Mouse (Mus musculus) heart, postnatal 0 days (tissue): Measurements from ENCODE around the gene Kdm4b. TPM values are rescaled to one million over a fixed set of nuclear protein-coding genes. Genes with fewer than 3 reads are reported as not detected.

Source experiments
- ATAC-seq: fragments of 200-750 bp; cut with Nextera tagmentation; 2 replicates; pipeline ENCODE4 v1.8.0; 2017; ENCODE audit warnings: low read depth, moderate number of reproducible peaks, moderate library complexity; ENCODE audit not compliant: insufficient read depth
- DNase-seq: peaks from one replicate; pipeline ENCODE4 v3.0.0-alpha.2; 2016; ENCODE audit warnings: low spot score
- H3K27ac ChIP-seq: fragments of 300-500 bp; sonication (generic); 2 replicates; pipeline ENCODE4 v1.5.1; 2014; ENCODE audit warnings: low read depth, mild to moderate bottlenecking
- H3K27me3 ChIP-seq: fragments of 300-500 bp; sonication (generic); 2 replicates; pipeline ENCODE4 v1.6.1; 2014; ENCODE audit warnings: low read length, mixed read lengths; ENCODE audit not compliant: control insufficient read depth, insufficient read depth
- H3K36me3 ChIP-seq: fragments of 300-500 bp; sonication (generic); replicated peaks from 2 replicates; pipeline ENCODE4 v1.6.1; 2014; ENCODE audit warnings: low read length, mixed read lengths; ENCODE audit not compliant: control insufficient read depth, insufficient read depth
- H3K4me1 ChIP-seq: fragments of 300-500 bp; sonication (generic); 2 replicates; pipeline ENCODE4 v1.6.1; 2014; ENCODE audit warnings: antibody characterized with exemption; ENCODE audit not compliant: control insufficient read depth, insufficient read depth
- H3K4me2 ChIP-seq: fragments of 300-500 bp; sonication (generic); 2 replicates; pipeline ENCODE4 v1.6.1; 2014; ENCODE audit warnings: low read depth, mild to moderate bottlenecking, low read length, moderate library complexity
- H3K4me3 ChIP-seq: fragments of 300-500 bp; sonication (generic); 2 replicates; pipeline ENCODE4 v1.5.1; 2014; ENCODE audit warnings: low read depth, low read length
- H3K9ac ChIP-seq: fragments of 300-500 bp; sonication (generic); replicated peaks from 2 replicates; pipeline ENCODE4 v1.6.1; 2014; ENCODE audit warnings: low read depth, low read length, mixed read lengths
- H3K9me3 ChIP-seq: fragments of 300-500 bp; sonication (generic); replicated peaks from 2 replicates; pipeline ENCODE4 v1.6.1; 2016; ENCODE audit warnings: low read length; ENCODE audit not compliant: control insufficient read depth
- CTCF ChIP-seq: IDR thresholded peaks from 2 replicates; pipeline ENCODE4 v1.5.1; 2016; ENCODE audit warnings: antibody characterized with exemption, control low read depth, low read depth
- EP300 ChIP-seq: IDR thresholded peaks from 2 replicates; pipeline ENCODE4 v1.6.1; 2016; ENCODE audit warnings: antibody characterized with exemption, low read depth
- WGBS: fragments of 180-500 bp; shearing (Covaris S2); extraction: QIAGEN DNeasy Blood & Tissue Kit; methylation state at CpG from one replicate; pipeline ENCODE4 v1.1.7; 2014; 5-methylcytosine and 5-hydroxymethylcytosine counted together
- polyA plus RNA-seq: library from polyadenylated mRNA; unstranded; fragments of >200 nt; fragmentation: Nextera tagmentation; extraction: Ambion mirVana; gene quantifications from 2 replicates; pipeline ENCODE4 v1.2.1, GENCODE M21; 2015
- total RNA-seq: library from RNA; depleted of rRNA; stranded (reverse); fragments of >200 nt; gene quantifications from 2 replicates; pipeline ENCODE4 v1.2.3, GENCODE M21; 2014; ENCODE audit warnings: low replicate concordance

The Kdm4b gene
- total and polyA plus RNA-seq, 2 experiments from 2014 or later: 17.7 to 61.8 TPM

GRCm38 (mm10) chr17:56424726-56425583, 99.1 kb downstream of the Kdm4b start:
- no peaks in the 10 kb centered on the region for H3K27me3 ChIP-seq
- peak overlapping the region; percentile 34; the same call in 1 of the 2 replicates for H3K9ac ChIP-seq
- peaks cover 54% of the 10 kb centered on the region for H3K36me3 ChIP-seq
- whole genome bisulfite sequencing: 25% methylated on average over 59 of the region's 77 CpGs
- ATAC-seq (peak; percentile 49), DNase-seq (no peak)
- peaks cover 5% of the 10 kb centered on the region; the same call in 1 of the 2 replicates for H3K4me1 ChIP-seq
- no peaks in the 10 kb centered on the region for H3K9me3 ChIP-seq
- no peak overlapping the region for H3K27ac ChIP-seq
- TF ChIP-seq CTCF (no peak), EP300 (no peak)
- H3K4me3 ChIP-seq: peak overlapping the region; percentile 49
- H3K4me2 ChIP-seq: peak overlapping the region; percentile 88

DNA sequence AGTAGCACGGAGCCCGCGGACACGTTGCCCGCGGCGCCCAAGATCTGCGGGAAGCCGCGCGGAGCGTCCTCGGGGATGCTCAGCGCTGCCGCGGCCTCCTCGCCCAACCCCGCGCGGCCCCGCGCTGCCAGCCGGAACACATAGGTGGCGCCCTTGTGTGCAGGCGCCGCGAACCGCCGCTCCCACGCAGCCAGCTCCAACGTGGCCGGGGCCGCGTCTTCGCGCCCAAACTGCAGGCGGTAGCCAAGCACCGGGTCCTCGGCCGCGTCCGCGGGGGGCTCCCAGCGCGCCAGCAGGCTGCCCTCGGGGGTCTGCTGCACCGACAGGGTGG, 99.7 kb downstream of the Kdm4b start:
- Histone ChIP-seq H3K27me3 (no peaks in the 10 kb centered on the region), H3K9ac (peak overlapping the region; percentile 34; the same call in 1 of the 2 replicates), H3K4me3 (peak overlapping the region; percentile 49), H3K4me2 (peak overlapping the region; percentile 88), H3K36me3 (peaks cover 49% of the 10 kb centered on the region), H3K9me3 (no peaks in the 10 kb centered on the region), H3K27ac (no peak overlapping the region), H3K4me1 (peaks cover 5% of the 10 kb centered on the region; the same call in 1 of the 2 replicates)
- 4% methylated on average over 27 of the region's 47 CpGs for WGBS
- TF ChIP-seq CTCF (peak; percentile 60), EP300 (no peak)
- ATAC-seq (peak; percentile 83), DNase-seq (peak; percentile 58)

DNA sequence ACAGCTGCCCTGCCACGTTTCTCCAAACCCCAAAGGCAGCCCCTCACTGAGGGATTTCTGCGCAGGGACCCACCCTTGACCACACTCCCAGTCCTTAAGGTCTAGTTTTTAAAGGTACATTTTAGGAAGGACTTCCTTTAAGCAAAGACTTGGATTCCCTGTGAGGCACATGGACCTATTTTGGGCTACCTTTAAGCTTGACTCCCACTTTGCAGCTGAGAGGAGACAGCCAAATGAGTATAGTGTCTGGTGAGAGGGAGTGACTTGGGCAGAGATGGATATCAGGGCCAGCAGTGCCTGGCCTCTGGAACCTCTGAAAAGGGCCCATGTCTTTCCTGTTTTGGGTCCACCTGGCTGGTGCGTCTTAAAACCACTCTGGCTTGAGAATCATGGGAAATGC, 100.1 kb downstream of the Kdm4b start:
- Histone ChIP-seq H3K4me1 (peaks cover 5% of the 10 kb centered on the region; the same call in 1 of the 2 replicates), H3K27me3 (no peaks in the 10 kb centered on the region), H3K36me3 (peaks cover 45% of the 10 kb centered on the region), H3K4me2 (peak overlapping the region; percentile 88), H3K4me3 (peak overlapping the region; percentile 49), H3K9ac (peak overlapping the region; percentile 21; the same call in 1 of the 2 replicates), H3K27ac (no peak overlapping the region), H3K9me3 (no peaks in the 10 kb centered on the region)
- no peak for ATAC-seq
- TF ChIP-seq CTCF: no peak
- TF ChIP-seq EP300: no peak
- DNase-seq: no peak
- WGBS: 52% methylated on average over 3 of the region's 3 CpGs

DNA sequence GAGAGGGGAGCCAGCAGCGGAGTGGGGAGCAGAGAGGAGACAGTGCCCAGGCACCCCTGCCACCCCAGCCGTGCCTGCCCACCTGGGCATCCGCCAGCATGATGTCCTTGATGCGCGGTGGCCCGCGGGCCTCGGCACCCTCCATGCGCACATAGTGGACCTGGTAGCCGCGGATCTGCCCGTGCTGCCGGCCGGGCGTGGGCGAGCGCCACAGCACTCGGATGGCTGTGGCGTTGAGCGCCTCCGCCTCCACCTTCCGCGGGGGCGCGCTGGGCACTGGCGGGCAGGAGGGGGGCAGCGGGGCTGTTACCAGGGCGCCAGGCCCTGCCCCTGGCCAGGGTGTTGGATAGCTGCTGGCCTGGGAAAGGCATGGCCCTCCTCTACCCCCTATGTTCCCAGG, 102.0 kb downstream of the Kdm4b start:
- Histone ChIP-seq H3K36me3 (peaks cover 38% of the 10 kb centered on the region), H3K27ac (no peak overlapping the region), H3K27me3 (no peaks in the 10 kb centered on the region), H3K4me1 (peaks cover 5% of the 10 kb centered on the region; the same call in 1 of the 2 replicates), H3K4me3 (no peak overlapping the region), H3K4me2 (no peak overlapping the region), H3K9ac (no peak overlapping the region), H3K9me3 (no peaks in the 10 kb centered on the region)
- 78% methylated on average over 28 of the region's 28 CpGs for WGBS
- DNase-seq (no peak), ATAC-seq (no peak)
- no peak for TF ChIP-seq CTCF
- TF ChIP-seq EP300: no peak

- no peak overlapping the region; the same call in 1 of the 2 replicates for H3K27ac ChIP-seq
- H3K36me3 ChIP-seq: peaks cover 53% of the 10 kb centered on the region
- no peak overlapping the region for H3K4me2 ChIP-seq
- 86% methylated on average over 3 of the region's 3 CpGs for WGBS
- H3K9me3 ChIP-seq: 0 out of 2 replicates have a peak, but pooled peaks cover 3% of the 10 kb centered on the region
- H3K27me3 ChIP-seq: no peaks in the 10 kb centered on the region
- H3K4me3 ChIP-seq: no peak overlapping the region
- TF ChIP-seq CTCF (no peak), EP300 (no peak)
- H3K4me1 ChIP-seq: no peaks in the 10 kb centered on the region
- H3K9ac ChIP-seq: no peak overlapping the region
- ATAC-seq (no peak), DNase-seq (no peak)
Measured at GRCm38 (mm10) chr17:56431582-56431981, 105.7 kb downstream of the Kdm4b start.
